Mouse (Mus musculus) hematopoietic stem cell, adult 5-6 weeks (primary cell): ENCODE data around the gene Plpp4. TPM values are rescaled to one million over a fixed set of nuclear protein-coding genes. Genes with fewer than 3 reads are reported as not detected.

Source experiments
- ATAC-seq, 2 experiments: fragments of 125-278 bp in 1 of 2; replicated peaks in 1 of 2; 2 replicates each; pipeline ENCODE4 v1.8.0; 2016 to 2017; ENCODE audit warnings: inconsistent platforms in 2 of 2, mild to moderate bottlenecking in 2 of 2, moderate number of reproducible peaks in 2 of 2, low read depth in 1 of 2, moderate TSS enrichment in 1 of 2; ENCODE audit not compliant: low FRiP score in 2 of 2, poor library complexity in 2 of 2, severe bottlenecking in 2 of 2, insufficient read depth in 1 of 2, low TSS enrichment in 1 of 2
- total RNA-seq: library from RNA; stranded (forward); fragments of 172-1452, 232-1000 nt; gene quantifications from 2 replicates; pipeline ENCODE4 v1.2.3, GENCODE M21; 2017

Plpp4 gene
- total RNA-seq, 1 experiment from 2014 or later = not detected

DNA sequence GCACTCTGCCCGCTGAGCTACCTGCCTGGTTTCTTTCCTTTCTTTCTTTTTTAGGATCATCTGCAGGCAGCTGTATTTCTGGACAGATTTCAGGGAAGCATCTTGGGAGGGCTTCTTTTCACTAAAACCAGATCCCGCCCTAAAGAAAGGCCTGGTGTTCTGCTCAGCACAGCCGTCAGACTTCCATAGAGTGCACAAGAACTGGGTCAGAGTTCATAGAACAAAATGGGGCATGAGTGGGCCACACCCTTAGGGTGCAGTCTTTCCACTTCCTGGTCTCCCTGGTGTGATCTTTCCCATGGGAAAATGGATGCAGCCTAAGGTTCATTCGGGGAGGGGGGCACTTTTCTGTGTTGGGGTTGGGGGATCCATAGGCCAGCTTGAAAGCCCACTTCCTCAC, 22.4 kb downstream of the Plpp4 start:
- ATAC-seq = no peak

- ATAC-seq = no peak
These were observed 25.1 kb downstream of the Plpp4 start for GRCm38 (mm10) chr7:129281966-129282365.

DNA sequence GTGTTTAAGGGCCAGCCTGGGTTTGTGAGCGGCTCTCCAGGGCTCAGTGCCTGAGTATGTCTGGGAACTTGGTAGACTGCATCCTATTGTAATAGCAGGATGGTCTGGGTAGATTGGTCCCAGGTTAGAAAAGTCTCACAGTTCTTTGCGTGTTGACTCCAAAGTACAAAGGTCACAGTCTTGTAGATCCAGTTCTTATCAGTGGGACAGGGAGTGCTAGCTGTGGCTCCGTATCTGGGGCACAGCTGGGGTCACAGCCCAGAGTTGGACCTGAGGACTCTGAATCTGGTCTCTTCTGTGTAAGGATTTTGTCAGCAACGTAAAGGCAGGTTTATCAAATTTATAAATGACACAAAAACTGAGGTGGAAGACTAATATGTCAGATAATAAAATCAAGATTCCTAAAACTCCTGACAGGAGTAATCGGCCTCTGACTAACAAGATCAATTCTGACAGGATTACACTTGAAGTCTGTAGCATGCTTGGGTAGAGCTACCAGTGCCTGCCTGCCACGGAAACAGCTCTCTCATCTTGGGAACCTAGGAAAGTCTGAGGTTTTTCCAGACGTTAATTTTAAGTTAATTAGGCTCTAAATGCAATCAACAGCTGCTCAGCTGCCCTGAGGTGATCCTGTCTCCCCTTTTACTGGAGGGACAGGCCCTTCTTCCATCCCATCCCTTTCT, 28.5 kb downstream of the Plpp4 start:
- no peak for ATAC-seq

DNA sequence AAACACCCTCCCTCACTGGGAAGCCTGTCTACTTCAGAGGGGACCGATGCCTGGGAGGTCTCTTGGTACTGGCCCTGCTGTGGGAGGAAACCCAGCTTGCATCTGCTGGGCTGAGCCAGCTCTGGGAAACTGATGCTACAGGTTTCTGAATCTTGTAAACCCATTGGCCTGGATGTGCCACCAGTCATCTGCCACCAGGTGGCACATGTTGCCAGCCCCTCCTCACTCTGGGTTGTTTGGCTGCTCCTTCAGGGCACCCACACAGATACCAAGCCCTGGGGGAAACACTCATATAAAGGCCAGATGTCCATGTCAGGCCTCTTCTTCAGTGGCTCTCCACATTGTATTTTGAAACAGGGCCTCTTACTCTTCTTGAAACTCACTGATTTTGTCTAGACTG, 36.4 kb downstream of the Plpp4 start:
- no peak for ATAC-seq

DNA sequence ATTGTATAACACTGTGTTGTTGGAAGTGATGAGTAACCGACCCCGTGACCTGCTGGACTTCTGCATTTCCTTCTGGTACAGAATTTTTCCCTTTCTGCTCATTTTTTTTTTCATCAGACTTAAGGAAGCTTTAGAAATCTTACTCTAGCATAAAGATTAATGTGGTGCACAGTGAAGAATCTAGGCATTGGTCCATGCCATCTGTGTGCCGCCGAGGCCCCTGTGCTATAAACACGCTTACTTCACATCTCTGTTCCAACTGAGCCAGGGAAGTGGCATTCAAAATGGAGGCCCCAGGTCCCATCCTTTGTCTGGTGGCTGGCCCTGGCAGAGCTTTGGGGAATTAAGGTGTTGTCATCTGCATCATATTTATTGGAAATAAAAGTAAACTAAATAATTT, 44.8 kb downstream of the Plpp4 start:
- ATAC-seq = no peak

DNA sequence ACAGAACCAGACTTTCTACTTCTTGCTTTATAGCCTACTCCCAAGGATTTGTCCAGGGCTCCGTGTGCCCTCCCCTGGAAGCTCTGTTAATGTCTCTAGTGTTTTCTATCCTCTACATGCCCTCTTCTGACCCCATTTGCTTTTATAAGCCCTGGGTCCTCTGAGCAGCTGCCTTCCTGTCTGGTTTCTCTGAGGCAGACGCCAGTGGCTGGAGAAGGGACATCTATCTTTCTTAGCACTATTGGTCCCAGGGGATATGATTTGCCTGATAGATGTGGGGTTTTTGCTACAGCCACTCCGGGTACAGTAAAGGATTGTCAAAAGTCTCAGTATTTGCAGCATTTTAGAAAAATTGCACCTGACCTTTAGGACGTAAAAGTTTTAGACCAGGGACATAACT, 46.5 kb downstream of the Plpp4 start:
- no peak for ATAC-seq

GRCm38 (mm10) chr7:129307042-129307825, 50.4 kb downstream of the Plpp4 start:
- ATAC-seq = 0 out of 4 replicates have a peak, but pooled peaks of 1 of the 2 experiments have one; percentile 32

- ATAC-seq = no peak
These were observed 51.8 kb downstream of the Plpp4 start for GRCm38 (mm10) chr7:129308661-129309060.

- ATAC-seq = no peak
These were observed 55.7 kb downstream of the Plpp4 start for GRCm38 (mm10) chr7:129312521-129312920.

- ATAC-seq = no peak
These were observed 57.1 kb downstream of the Plpp4 start for GRCm38 (mm10) chr7:129313969-129314368.

GRCm38 (mm10) chr7:129340096-129340495, 83.3 kb downstream of the Plpp4 start:
- ATAC-seq = no peak

GRCm38 (mm10) chr7:129355561-129355960, 98.7 kb downstream of the Plpp4 start:
- ATAC-seq = no peak

DNA sequence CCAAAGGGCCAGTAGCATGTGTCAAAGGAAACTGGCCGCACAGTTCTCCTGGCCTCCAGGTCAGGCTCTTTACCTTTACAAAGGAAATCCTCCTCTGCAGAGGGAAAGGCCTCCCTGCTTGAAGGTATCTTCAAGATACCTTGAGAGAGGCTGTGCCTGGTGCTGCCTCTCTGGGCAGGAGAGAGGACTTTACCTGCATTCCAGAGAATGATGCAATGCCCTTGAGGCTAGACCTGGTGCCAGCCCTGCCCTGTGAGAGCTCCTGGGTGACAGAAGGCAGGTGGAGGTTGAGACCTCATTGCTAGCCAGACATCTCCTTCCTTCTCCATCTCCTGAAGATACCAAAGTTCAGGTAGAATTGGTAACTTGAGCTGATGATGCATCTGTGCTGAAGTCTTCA, 118.5 kb downstream of the Plpp4 start:
- ATAC-seq = no peak

GRCm38 (mm10) chr7:129385149-129385548, 128.3 kb downstream of the Plpp4 start:
- ATAC-seq = no peak

- no peak for ATAC-seq
These were observed 136.1 kb downstream of the Plpp4 start for GRCm38 (mm10) chr7:129392835-129393489.

DNA sequence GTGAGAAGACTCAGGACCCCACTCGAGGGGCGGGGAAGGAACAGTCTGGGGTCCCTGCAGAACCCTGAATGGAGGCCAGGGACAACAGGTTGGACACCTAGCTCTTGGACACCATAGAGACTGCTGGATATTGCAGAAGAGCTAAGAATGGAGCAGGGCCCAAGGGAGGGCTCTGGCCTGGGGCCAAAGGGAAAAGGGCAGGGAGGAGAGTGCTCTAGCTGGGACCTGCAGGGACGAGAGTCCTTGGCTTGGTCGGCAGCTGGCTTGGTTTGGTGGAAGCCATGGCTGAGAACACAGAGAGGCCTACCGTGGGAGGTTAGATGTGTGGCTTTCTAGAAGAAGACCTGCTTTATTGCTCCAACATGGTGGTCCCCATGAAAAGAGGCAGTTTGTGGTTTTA, 139.7 kb downstream of the Plpp4 start:
- no peak for ATAC-seq

- ATAC-seq = no peak
These were observed 142.2 kb downstream of the Plpp4 start for GRCm38 (mm10) chr7:129399071-129399470.

- ATAC-seq = no peak
These were observed 146.0 kb downstream of the Plpp4 start for GRCm38 (mm10) chr7:129402695-129403364.
